Mouse (Mus musculus) liver, adult (tissue): ENCODE data around the gene Rad51b.

Experiments
- GATA4 ChIP-seq: IDR thresholded peaks from 2 replicates; pipeline ENCODE4 v1.6.1; 2014; ENCODE audit warnings: mild to moderate bottlenecking, low read length; ENCODE audit not compliant: insufficient replicate concordance

The Rad51b gene

DNA sequence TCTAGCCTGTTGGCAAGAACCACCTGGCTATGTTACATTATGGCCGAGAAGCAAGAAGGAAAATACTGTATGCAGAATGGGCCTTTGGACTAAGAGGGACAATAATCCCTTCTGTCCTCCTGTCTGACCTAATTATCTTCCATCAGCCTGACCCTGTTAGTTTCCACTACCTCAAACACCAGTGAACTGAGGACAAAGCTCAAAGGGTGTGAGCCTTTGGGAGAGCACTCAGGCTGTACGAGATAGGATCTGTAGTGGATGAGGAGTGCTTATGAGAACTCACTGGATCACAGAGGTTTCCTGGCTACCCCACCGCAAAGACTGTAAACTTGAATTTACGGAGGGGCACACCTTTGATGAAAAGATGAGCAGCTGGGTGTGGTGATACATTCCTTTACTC is 16.6 kb downstream of the Rad51b start:
- TF ChIP-seq GATA4 = no peak

DNA sequence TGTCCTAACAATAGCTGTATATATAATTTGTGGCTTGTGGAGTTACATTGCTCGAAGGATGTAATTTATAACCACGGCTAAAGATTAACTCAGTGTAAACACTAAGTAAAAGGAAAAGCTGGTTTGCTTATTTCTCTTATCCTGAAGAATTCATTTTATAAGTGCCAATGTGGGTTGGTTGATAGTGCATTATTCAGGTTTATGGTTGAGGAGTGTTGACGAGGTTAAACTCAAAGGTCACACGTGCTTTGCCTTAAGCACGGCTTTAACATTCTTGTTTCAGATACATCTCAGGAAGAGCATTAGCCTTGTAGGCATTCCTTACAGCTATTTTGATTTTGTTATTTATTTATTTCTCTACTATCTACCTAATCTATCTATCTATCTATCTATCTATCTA is 20.3 kb downstream of the Rad51b start:
- TF ChIP-seq GATA4 = no peak

DNA sequence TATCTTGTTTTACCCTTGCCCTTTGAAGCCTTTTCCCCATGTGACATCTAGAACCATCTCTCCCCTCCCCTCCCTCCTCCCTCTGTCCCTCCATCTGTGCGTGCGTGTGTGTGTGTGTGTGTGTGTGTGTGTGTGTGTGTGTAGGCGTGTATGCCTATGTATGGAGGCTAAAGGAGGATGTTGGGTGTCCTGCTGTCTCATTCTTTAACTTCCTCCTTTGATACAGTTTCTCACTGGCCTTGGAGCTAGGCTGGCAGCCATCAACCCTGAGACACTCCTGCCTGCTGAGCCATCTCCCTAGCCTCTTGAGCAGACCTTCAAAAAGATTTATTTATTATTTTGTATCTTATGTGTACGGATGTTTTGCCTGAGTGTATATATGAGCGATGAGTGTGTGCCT is 23.8 kb downstream of the Rad51b start:
- TF ChIP-seq GATA4 = no peak

DNA sequence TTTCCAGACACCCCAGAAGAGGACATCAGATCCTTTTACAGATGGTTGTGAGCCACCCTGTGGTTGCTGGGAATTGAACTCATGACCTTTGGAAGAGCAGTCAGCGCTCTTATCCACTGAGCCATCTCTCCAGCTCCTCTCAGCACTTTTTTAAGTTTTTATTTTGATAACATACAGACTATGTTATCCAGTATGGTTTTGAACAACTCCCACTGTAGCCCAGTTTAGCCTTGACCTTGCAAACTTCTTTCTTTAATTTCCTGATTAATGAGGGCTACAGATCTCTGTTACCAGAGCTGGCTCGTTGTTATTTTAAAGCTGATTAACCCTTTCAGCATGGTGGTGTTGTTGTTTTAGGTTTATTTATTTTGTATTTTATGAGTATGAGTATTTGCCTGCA is 29.2 kb downstream of the Rad51b start:
- TF ChIP-seq GATA4 = no peak

DNA sequence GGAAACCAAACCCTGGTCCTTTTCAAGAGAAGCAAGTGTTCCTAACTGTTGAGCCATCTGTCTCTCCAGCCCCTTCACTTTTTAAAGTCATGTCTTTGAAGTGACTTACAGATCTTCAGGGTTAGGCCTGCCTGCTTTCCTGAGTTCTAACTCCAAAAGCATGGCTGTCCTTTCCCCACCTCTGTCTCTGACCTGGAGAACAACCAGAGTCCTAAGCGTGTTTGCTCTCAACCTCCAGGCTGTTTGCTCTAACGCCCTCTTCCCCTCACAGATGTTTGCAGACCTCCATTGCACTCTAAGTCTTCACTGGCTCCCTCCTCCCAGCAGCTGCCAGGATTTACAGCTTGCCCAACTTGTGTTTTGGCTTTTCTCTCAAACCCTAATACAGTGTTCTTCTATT is 29.7 kb downstream of the Rad51b start:
- TF ChIP-seq GATA4 = no peak

DNA sequence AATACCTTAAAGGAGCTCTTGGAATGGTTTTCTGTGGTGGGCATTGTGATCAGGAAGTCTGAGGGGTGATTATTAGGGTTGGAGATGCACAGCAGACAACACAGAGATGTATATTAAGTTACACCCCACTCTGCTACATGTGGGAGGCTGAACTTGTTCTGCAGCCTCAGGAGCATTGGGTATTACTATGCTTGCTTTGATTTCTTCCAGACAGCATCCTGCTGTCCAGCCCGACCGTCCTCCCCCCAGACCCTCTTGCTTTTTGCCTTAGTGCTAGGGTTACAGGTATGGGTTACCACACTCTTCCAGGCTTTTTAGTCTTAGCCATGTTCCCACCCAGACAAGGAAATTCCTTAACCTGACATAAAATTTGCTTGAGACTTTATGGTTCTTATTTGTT is 30.8 kb downstream of the Rad51b start:
- TF ChIP-seq GATA4 = no peak

DNA sequence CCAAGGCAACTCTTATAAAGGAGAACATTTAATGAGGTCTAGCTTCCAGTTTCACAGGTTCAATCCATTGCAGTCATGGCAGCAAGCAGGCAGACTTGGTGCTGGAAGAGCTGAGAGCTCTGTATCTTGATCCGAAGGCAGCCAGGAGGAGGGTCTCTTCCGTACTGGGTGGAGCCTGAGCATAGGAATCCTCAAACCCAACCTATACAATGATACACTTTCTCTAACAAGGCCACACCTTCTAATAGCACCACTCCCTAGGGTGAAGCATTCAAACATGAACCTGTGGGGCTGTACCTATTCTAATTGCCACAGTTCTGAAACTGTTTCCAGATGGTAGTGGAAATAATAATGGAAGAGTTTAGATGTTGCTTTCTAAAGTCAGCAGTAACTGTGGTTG is 33.5 kb downstream of the Rad51b start:
- TF ChIP-seq GATA4 = no peak

DNA sequence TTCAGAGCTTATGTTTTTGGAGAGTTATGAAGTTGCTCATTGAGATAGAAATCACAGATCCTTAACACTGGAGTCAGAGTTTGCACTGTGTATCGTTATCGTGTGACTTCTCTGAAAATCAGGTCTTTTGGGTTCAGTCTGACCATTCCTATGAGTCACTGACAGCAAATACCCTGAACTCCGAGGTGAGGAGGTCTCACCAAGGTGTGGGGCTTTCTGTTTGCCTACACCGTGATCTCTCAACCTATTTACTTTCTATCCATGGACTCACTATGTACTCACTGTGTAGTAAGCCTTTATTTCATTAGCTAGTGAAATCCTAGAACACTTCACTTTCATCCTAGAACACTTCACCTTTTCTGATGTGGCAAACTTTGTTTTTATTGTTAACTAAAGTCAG is 34.6 kb downstream of the Rad51b start:
- no peak for TF ChIP-seq GATA4

DNA sequence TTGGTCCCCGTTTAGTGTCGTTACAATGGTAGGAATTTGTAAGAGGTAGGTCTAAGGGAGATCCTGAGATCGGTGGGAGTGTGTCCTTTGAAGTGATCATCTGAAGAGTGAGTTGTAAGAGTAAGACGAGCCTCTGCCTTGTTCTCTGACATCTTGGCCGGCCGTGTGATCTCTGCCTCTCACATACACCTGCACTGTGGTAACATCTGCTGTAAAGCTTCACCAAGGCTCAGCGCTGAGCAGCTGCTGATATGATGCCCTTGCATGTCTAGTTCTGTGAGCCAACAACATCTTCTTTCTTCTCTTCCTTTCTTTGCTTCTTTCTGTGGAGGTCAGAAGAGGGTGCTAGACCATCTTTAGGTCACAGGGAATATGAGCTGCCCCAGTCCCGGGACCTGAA is 41.7 kb downstream of the Rad51b start:
- no peak for TF ChIP-seq GATA4

DNA sequence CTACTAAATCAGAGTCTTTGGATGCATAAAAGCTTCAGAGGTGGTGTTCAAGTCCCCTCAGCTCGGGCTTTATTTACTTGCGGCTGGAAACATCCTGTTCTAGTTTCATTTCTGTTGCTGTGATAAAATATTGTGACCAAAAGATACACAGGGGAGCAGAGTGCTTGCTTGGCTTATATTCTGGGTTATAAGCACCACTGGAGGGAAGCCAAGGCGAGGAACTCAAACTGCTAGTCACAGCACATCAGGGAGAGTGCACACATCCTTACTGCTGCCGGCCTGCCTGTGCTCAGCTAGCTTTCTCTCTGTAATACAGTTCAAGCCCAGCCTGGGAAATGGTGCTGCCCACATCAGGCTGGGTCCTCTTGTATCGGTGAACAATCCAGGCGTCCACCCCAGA is 43.4 kb downstream of the Rad51b start:
- no peak for TF ChIP-seq GATA4

DNA sequence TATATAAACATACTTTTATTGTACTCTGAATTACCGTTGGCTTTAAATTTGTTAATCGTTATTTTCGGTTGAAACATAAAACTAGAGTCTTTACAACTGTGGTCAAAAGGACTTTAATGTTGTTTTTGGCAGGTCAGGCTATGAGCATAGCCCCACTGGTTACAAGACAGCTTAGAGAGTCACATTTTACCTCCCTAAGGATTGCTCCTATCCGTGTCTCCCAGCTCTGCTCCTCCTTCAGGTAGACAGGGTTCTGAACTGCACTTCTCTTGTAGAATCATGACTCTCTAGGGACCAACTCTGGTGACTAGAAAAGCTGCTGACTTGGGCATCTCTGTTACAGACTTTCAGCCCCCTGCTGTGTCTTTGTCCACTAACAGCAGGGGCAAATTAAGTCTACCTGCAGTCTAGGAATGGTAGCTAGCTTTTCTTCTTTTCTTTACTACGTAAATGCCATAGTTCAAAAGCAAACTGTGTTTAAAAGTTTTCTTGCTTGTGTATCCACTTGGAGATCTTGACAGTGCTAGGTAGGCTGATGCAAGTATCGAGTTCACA is 44.3 kb downstream of the Rad51b start:
- TF ChIP-seq GATA4 = no peak

DNA sequence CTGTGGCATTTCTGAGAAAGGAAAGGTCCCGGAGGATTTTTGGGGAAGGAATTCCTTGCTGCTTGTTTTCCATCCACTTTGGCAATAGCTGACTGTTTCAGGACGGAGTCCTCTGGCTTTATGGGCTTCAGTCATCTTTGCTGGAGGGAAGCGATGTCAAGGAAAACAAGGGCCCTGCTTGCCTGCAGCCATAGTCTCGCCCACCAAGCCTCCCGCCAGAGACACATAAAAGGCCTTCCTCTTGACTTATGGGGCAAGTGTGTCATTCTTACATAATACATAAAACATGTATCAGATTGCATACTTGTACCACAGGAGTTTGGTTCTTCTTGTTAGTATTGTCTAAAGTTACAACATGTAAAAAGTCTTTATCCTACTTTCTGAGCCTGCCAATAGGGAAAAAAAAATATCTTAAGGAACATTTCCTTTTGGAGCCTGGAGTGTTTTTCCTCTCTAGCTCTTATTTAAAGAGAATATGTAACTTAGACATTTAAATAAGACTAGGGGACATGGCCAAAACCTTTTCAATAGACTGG is 49.2 kb downstream of the Rad51b start:
- no peak for TF ChIP-seq GATA4

DNA sequence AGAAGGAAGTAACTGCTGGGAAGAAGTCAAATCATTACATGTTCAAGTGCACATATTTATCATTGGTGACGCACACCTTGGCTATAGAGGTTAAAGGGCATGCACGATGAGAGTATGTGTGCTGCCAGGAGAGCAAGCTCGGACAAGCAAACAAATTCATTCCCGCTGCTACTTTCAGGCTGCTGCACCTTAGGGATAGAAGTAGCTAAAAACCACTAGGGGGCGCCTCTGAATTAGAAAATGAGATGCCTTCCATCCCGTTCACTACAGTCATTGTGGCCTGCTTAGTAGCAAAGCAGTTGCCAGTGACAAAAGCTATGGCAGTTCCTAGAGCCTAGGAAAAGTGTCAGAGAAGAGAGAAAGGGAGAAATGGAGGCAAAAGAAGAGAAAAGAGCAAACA is 50.6 kb downstream of the Rad51b start:
- no peak for TF ChIP-seq GATA4

DNA sequence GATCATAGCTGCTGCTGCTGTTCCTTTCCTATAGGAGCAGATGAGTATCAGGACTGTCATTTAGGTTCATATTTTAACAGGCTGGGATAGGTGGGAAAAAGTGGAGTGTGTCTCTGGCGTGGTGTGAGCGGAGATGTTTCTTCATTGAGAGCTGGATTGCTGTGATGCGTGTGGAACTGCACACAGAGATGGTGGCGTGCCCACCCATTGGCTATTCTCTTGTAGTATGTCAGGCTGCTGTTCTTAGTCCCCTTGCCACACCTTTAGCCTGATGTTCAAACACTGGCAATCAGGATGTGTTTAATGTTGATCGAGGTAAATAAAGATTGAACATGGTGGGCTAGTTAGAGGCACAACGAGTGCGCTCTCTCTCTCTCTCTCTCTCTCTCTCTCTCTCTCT is 54.4 kb downstream of the Rad51b start:
- no peak for TF ChIP-seq GATA4

DNA sequence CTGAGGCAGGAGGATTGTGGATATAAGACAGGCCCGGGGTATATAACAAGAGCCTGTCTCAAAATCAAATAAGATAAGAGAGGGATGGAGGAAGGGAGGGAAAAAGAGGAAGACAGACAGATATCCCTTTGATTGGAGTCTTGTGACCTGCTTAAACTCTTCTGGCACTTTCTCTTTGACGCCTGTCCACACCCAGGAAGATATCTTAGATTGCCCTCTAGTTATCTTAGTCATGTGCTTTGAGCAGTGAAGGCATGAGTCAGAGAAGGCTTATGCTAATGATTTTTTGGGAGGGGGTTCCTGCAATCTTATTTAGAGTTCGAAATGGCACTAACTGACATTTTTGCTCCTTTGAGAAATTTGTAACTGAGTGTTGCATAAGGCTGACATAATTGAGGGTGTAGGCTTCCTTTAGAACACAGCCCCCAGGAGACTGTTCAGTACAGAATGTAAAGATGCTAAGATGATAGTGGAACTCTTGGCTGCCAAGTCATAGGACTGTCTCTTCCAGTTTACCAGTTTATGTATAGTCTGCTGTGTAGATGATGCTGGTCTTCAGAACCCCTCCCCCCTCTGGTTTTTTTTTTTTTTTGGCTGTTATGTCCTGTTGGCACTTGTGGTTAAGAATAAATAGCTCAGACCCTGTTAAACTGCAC is 55.1 kb downstream of the Rad51b start:
- TF ChIP-seq GATA4 = no peak

DNA sequence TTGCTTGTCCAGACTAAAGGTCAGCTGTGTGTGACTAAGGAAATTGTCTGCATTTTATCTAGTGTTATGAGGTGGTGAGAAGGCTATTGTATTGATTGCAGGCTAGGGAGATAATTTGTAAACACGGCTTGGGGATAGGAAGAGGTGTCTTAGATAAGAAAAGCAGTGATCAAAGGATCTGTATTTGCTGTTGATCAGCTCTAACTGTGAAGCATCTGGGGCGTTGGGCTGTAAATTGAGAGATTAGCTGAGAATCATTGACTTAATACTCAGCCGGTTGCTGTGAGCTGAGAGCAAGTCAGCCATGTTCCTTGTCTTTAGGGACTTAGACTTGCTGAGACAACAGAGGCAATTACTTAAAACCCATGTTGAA is 55.6 kb downstream of the Rad51b start:
- TF ChIP-seq GATA4 = no peak

DNA sequence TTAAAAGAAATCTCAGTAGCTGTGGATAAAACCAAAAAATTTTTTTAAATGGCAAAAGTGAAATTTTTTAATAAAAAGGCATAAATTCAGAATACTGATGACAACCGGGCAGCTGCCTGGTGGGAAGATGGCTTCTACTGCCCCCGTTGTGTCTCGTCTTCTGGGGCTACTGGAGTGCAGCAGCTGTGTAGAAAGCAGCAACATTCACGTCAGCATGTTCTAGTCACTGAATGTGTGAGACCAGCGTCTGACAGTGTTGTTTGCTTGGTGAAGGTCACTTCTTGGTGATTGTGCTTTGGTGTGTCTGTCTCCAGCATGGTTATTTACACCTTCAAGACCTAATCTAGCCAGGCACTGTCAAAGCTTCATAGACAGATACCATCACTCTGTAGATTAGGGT is 56.3 kb downstream of the Rad51b start:
- no peak for TF ChIP-seq GATA4

DNA sequence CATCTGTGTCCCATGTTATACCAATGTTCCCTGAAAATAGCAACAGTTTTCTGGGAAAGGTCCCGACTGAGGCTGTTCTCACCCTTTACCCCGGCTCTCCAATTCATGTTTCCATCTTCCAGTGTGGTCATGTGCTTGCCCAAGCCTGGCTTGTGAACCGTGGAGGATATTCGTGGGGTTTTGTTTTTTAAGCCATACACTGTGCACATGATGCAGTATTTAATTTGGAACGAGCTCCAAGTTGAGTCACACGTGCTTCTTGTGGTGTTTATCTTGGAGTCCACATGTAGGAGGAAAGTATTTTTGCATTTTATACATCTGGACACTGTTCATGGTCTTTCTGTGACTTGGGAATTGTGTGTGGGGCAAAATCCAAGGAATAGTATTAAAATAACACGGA is 57.5 kb downstream of the Rad51b start:
- no peak for TF ChIP-seq GATA4

DNA sequence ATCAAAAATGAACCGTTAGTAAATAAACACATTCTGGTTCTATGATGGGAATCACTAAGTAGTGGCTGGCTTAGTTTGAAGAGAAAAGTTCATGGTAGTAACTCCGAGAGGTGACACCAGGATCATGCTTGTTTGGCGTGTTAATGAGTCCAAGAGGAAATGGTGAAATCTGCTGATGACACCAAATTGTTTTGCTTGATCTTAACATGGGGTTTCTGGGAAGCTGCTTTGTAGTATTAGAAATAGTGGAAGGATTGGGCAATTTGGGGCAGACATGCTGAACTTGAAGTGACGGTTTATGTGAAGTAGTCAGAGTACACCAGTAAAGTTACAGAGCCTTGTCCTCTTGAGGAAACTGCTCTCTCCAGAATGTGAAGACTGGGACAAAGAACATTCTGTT is 59.1 kb downstream of the Rad51b start:
- TF ChIP-seq GATA4 = no peak
